Mouse (Mus musculus): ENCODE measurements at regions not wholly inside any gene's neighbourhood (a gene's known extent, or its start where the extent isn't known, plus 50 kb on each side); places are given as distances from the start of the nearest gene placed in this dataset.
A peak's percentile ranks its signal among the peaks of the same experiment; 100 is the strongest.

GRCm38 (mm10) chr13:60527806-60528205 is 73.9 kb upstream of the Dapk1 start:
- Histone ChIP-seq H3K9me3 (ENCODE audit: low read depth, low read length) (no peaks in the 10 kb centered on the region), H3K27ac (ENCODE audit: low read depth) (no peak overlapping the region), H3K4me1 (ENCODE audit: insufficient read depth) (no peaks in the 10 kb centered on the region), H3K4me3 (ENCODE audit: low read depth, low read length) (no peak overlapping the region), H3K36me3 (ENCODE audit: insufficient read depth) (no peaks in the 10 kb centered on the region), H3K9ac (no peak overlapping the region), H3K4me2 (no peak overlapping the region), H3K27me3 (ENCODE audit: insufficient read depth, low read length) (no peaks in the 10 kb centered on the region)
- DNase-seq (no peak), ATAC-seq (ENCODE audit: insufficient read depth) (no peak)
- 88% methylated on average over 2 of the region's 2 CpGs for WGBS
- TF ChIP-seq CTCF (IDR thresholded peaks at IDR 0.05; ENCODE audit: low read depth): no peak

- no peaks in the 10 kb centered on the region for H3K36me3 ChIP-seq (ENCODE audit: insufficient read depth)
- WGBS: 20% methylated on average over 1 of the region's 1 CpGs
- H3K4me2 ChIP-seq: no peak overlapping the region
- no peak for TF ChIP-seq CTCF (IDR thresholded peaks at IDR 0.05; ENCODE audit: low read depth)
- no peak overlapping the region for H3K9ac ChIP-seq
- no peak for DNase-seq
- no peak overlapping the region for H3K4me3 ChIP-seq (ENCODE audit: low read depth, low read length)
- ATAC-seq (ENCODE audit: insufficient read depth): no peak
- no peaks in the 10 kb centered on the region for H3K9me3 ChIP-seq (ENCODE audit: low read depth, low read length)
- no peaks in the 10 kb centered on the region for H3K27me3 ChIP-seq (ENCODE audit: insufficient read depth, low read length)
- H3K4me1 ChIP-seq (ENCODE audit: insufficient read depth): no peaks in the 10 kb centered on the region
- H3K27ac ChIP-seq (ENCODE audit: low read depth): no peak overlapping the region
Measured at GRCm38 (mm10) chr13:60528819-60529218, 72.9 kb upstream of the Dapk1 start.

GRCm38 (mm10) chr13:60529381-60530069 is 72.2 kb upstream of the Dapk1 start:
- no peak for DNase-seq
- TF ChIP-seq CTCF (IDR thresholded peaks at IDR 0.05; ENCODE audit: low read depth): no peak
- Histone ChIP-seq H3K4me3 (ENCODE audit: low read depth, low read length) (no peak overlapping the region), H3K27me3 (ENCODE audit: insufficient read depth, low read length) (no peaks in the 10 kb centered on the region), H3K4me1 (ENCODE audit: insufficient read depth) (no peaks in the 10 kb centered on the region), H3K4me2 (no peak overlapping the region), H3K36me3 (ENCODE audit: insufficient read depth) (no peaks in the 10 kb centered on the region), H3K9ac (no peak overlapping the region), H3K9me3 (ENCODE audit: low read depth, low read length) (no peaks in the 10 kb centered on the region), H3K27ac (ENCODE audit: low read depth) (no peak overlapping the region)
- no peak for ATAC-seq (ENCODE audit: insufficient read depth)
- WGBS: 37% methylated on average over 6 of the region's 6 CpGs

- no peak for ATAC-seq (ENCODE audit: insufficient read depth)
- 59% methylated on average over 8 of the region's 8 CpGs for WGBS
Measured at GRCm38 (mm10) chr13:60533871-60534427, 67.8 kb upstream of the Dapk1 start.

GRCm38 (mm10) chr13:60534501-60534900 is 67.2 kb upstream of the Dapk1 start:
- Histone ChIP-seq H3K4me1 (ENCODE audit: insufficient read depth) (no peaks in the 10 kb centered on the region), H3K9ac (no peak overlapping the region), H3K4me2 (no peak overlapping the region), H3K9me3 (ENCODE audit: low read depth, low read length) (no peaks in the 10 kb centered on the region), H3K27ac (ENCODE audit: low read depth) (no peak overlapping the region), H3K36me3 (ENCODE audit: insufficient read depth) (no peaks in the 10 kb centered on the region), H3K27me3 (ENCODE audit: insufficient read depth, low read length) (no peaks in the 10 kb centered on the region), H3K4me3 (ENCODE audit: low read depth, low read length) (no peak overlapping the region)
- TF ChIP-seq CTCF (IDR thresholded peaks at IDR 0.05; ENCODE audit: low read depth): no peak
- 5% methylated on average over 3 of the region's 3 CpGs for WGBS
- ATAC-seq (ENCODE audit: insufficient read depth) (no peak), DNase-seq (peak; percentile 21)

More at GRCm38 (mm10) chr13:60533871-60534427, 67.8 kb upstream of the Dapk1 start:
- no peak overlapping the region for H3K9ac ChIP-seq
- DNase-seq: no peak
- no peaks in the 10 kb centered on the region for H3K27me3 ChIP-seq (ENCODE audit: insufficient read depth, low read length)
- no peak overlapping the region for H3K4me3 ChIP-seq (ENCODE audit: low read depth, low read length)
- TF ChIP-seq CTCF (IDR thresholded peaks at IDR 0.05; ENCODE audit: low read depth): no peak
- H3K36me3 ChIP-seq (ENCODE audit: insufficient read depth): no peaks in the 10 kb centered on the region
- no peaks in the 10 kb centered on the region for H3K4me1 ChIP-seq (ENCODE audit: insufficient read depth)
- H3K27ac ChIP-seq (ENCODE audit: low read depth): no peak overlapping the region
- no peaks in the 10 kb centered on the region for H3K9me3 ChIP-seq (ENCODE audit: low read depth, low read length)
- no peak overlapping the region for H3K4me2 ChIP-seq

GRCm38 (mm10) chr13:60535045-60535444 is 66.7 kb upstream of the Dapk1 start:
- DNase-seq: no peak
- H3K4me3 ChIP-seq (ENCODE audit: low read depth, low read length): no peak overlapping the region
- no peak overlapping the region for H3K4me2 ChIP-seq
- no peaks in the 10 kb centered on the region for H3K27me3 ChIP-seq (ENCODE audit: insufficient read depth, low read length)
- H3K27ac ChIP-seq (ENCODE audit: low read depth): no peak overlapping the region
- TF ChIP-seq CTCF (IDR thresholded peaks at IDR 0.05; ENCODE audit: low read depth): no peak
- no peaks in the 10 kb centered on the region for H3K36me3 ChIP-seq (ENCODE audit: insufficient read depth)
- H3K9me3 ChIP-seq (ENCODE audit: low read depth, low read length): no peaks in the 10 kb centered on the region
- no peak overlapping the region for H3K9ac ChIP-seq
- WGBS: 41% methylated on average over 7 of the region's 7 CpGs
- no peaks in the 10 kb centered on the region for H3K4me1 ChIP-seq (ENCODE audit: insufficient read depth)
- no peak for ATAC-seq (ENCODE audit: insufficient read depth)

GRCm38 (mm10) chr13:60536725-60537124 is 65.0 kb upstream of the Dapk1 start:
- no peak overlapping the region for H3K4me2 ChIP-seq
- no peak for ATAC-seq (ENCODE audit: insufficient read depth)
- H3K27ac ChIP-seq (ENCODE audit: low read depth): no peak overlapping the region
- H3K4me3 ChIP-seq (ENCODE audit: low read depth, low read length): no peak overlapping the region
- no peaks in the 10 kb centered on the region for H3K27me3 ChIP-seq (ENCODE audit: insufficient read depth, low read length)
- 81% methylated on average over 5 of the region's 5 CpGs for WGBS
- no peaks in the 10 kb centered on the region for H3K9me3 ChIP-seq (ENCODE audit: low read depth, low read length)
- H3K9ac ChIP-seq: no peak overlapping the region
- no peak for TF ChIP-seq CTCF (IDR thresholded peaks at IDR 0.05; ENCODE audit: low read depth)
- H3K4me1 ChIP-seq (ENCODE audit: insufficient read depth): no peaks in the 10 kb centered on the region
- no peaks in the 10 kb centered on the region for H3K36me3 ChIP-seq (ENCODE audit: insufficient read depth)
- DNase-seq: no peak

All from lung, embryonic 14.5 days (tissue).